Mouse (Mus musculus): ENCODE measurements around the gene Ada. TPM values are rescaled to one million over a fixed set of nuclear protein-coding genes. Genes with fewer than 3 reads are reported as not detected.

Ada gene
- total and polyA plus RNA-seq, 3 experiments, result 0.22 to 0.37 TPM; not detected in 1

DNA sequence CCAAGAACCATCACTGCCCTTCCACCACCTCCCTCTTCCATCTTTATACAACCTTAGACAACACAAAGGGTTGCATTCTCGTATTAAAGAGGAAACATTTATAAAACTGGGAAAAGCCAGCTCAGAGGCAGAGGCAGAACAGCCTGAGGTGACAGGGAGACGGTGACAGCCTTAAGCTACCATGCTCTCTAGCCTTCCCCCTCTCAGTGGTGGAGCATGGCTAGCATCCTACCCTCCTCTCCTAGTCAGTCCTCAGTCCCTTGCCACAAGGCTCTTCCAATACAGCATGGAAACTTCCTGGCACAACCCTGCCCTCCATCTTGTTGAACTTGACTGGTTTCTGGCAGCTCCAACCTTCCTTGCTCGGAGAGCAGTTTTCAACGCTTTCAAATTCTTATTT, 21.7 kb downstream of the Ada start:
- Histone ChIP-seq H3K36me3 (replicated peaks) (peaks cover 63% of the 10 kb centered on the region), H3K9me3 (replicated peaks) (no peaks in the 10 kb centered on the region), H3K27me3 (ENCODE audit: insufficient read depth, low read length) (no peaks in the 10 kb centered on the region), H3K4me1 (ENCODE audit: insufficient read depth, low read depth, low read length) (no peaks in the 10 kb centered on the region), H3K4me3 (ENCODE audit: low read depth, low read length) (no peak overlapping the region)
- TF ChIP-seq GATA1 (IDR thresholded peaks at IDR 0.05; ENCODE audit: borderline replicate concordance, low read length) (no peak), CTCF (IDR thresholded peaks at IDR 0.05; ENCODE audit: low read depth, low read length) (no peak), GATA2 (IDR thresholded peaks at IDR 0.05; ENCODE audit: borderline replicate concordance, low read depth, low read length) (no peak), TAL1 (conservative IDR thresholded peaks at IDR 0.05; ENCODE audit: low read depth, low read length) (no peak), POLR2AphosphoS5 (IDR thresholded peaks at IDR 0.05; ENCODE audit: insufficient replicate concordance, low read depth, low read length) (no peak)
- ATAC-seq (ENCODE audit: extremely low read depth, insufficient number of reproducible peaks, low FRiP score, poor library complexity, severe bottlenecking) (no peak), DNase-seq (ENCODE audit: low spot score) (no peak)

- peaks cover 74% of the 10 kb centered on the region for H3K36me3 ChIP-seq (replicated peaks)
- DNase-seq (ENCODE audit: low spot score) (no peak), ATAC-seq (ENCODE audit: extremely low read depth, insufficient number of reproducible peaks, low FRiP score, poor library complexity, severe bottlenecking) (no peak)
- no peaks in the 10 kb centered on the region for H3K27me3 ChIP-seq (ENCODE audit: insufficient read depth, low read length)
- H3K4me3 ChIP-seq (ENCODE audit: low read depth, low read length), result no peak overlapping the region
- no peaks in the 10 kb centered on the region for H3K4me1 ChIP-seq (ENCODE audit: insufficient read depth, low read depth, low read length)
- TF ChIP-seq GATA1 (IDR thresholded peaks at IDR 0.05; ENCODE audit: borderline replicate concordance, low read length) (no peak), TAL1 (conservative IDR thresholded peaks at IDR 0.05; ENCODE audit: low read depth, low read length) (no peak), GATA2 (IDR thresholded peaks at IDR 0.05; ENCODE audit: borderline replicate concordance, low read depth, low read length) (no peak), CTCF (IDR thresholded peaks at IDR 0.05; ENCODE audit: low read depth, low read length) (no peak), POLR2AphosphoS5 (IDR thresholded peaks at IDR 0.05; ENCODE audit: insufficient replicate concordance, low read depth, low read length) (no peak)
- no peaks in the 10 kb centered on the region for H3K9me3 ChIP-seq (replicated peaks)
Measured at GRCm38 (mm10) chr2:163726766-163727393, 23.2 kb downstream of the Ada start.

DNA sequence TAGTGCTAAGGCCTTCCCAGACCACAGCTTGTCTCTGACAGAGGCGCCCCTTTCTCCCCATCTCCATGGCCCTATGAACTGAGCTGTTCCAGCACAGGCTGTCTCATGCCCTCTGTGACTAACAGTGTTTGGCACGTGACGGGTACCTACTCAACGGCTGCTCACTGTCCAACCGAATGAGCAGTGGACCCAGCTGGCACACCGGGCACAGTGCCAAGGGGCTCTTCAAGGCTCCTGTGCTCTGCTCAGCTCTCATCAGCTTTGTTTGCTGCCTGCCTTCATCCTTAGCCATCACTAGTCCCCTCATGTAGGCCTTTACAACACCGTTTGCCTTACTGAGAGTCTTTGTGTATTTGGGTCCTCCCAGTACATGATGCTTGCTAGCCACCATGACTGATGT, 27.5 kb downstream of the Ada start:
- H3K4me1 ChIP-seq (ENCODE audit: insufficient read depth, low read depth, low read length), result peaks cover 6% of the 10 kb centered on the region
- DNase-seq (ENCODE audit: low spot score) (no peak), ATAC-seq (ENCODE audit: extremely low read depth, insufficient number of reproducible peaks, low FRiP score, poor library complexity, severe bottlenecking) (no peak)
- no peak for TF ChIP-seq GATA1 (IDR thresholded peaks at IDR 0.05; ENCODE audit: borderline replicate concordance, low read length)
- H3K4me3 ChIP-seq (ENCODE audit: low read depth, low read length), result no peak overlapping the region
- H3K27me3 ChIP-seq (ENCODE audit: insufficient read depth, low read length), result no peaks in the 10 kb centered on the region
- H3K9me3 ChIP-seq (replicated peaks), result no peaks in the 10 kb centered on the region
- peaks cover 85% of the 10 kb centered on the region for H3K36me3 ChIP-seq (replicated peaks)

- TF ChIP-seq GATA2 (IDR thresholded peaks at IDR 0.05; ENCODE audit: borderline replicate concordance, low read depth, low read length) (no peak), GATA1 (IDR thresholded peaks at IDR 0.05; ENCODE audit: borderline replicate concordance, low read length) (no peak), POLR2AphosphoS5 (IDR thresholded peaks at IDR 0.05; ENCODE audit: insufficient replicate concordance, low read depth, low read length) (no peak), CTCF (IDR thresholded peaks at IDR 0.05; ENCODE audit: low read depth, low read length) (no peak), TAL1 (conservative IDR thresholded peaks at IDR 0.05; ENCODE audit: low read depth, low read length) (no peak)
- Histone ChIP-seq H3K4me3 (ENCODE audit: low read depth, low read length) (no peak overlapping the region), H3K4me1 (ENCODE audit: insufficient read depth, low read depth, low read length) (peaks cover 6% of the 10 kb centered on the region), H3K36me3 (replicated peaks) (peaks cover 83% of the 10 kb centered on the region), H3K9me3 (replicated peaks) (no peaks in the 10 kb centered on the region), H3K27me3 (ENCODE audit: insufficient read depth, low read length) (no peaks in the 10 kb centered on the region)
- DNase-seq (ENCODE audit: low spot score) (no peak), ATAC-seq (ENCODE audit: extremely low read depth, insufficient number of reproducible peaks, low FRiP score, poor library complexity, severe bottlenecking) (no peak)
Measured at GRCm38 (mm10) chr2:163719616-163720015, 30.4 kb downstream of the Ada start.

GRCm38 (mm10) chr2:163718951-163719603, 31.0 kb downstream of the Ada start:
- Histone ChIP-seq H3K4me1 (ENCODE audit: insufficient read depth, low read depth, low read length) (peaks cover 6% of the 10 kb centered on the region), H3K27me3 (ENCODE audit: insufficient read depth, low read length) (no peaks in the 10 kb centered on the region), H3K9me3 (replicated peaks) (no peaks in the 10 kb centered on the region), H3K4me3 (ENCODE audit: low read depth, low read length) (no peak overlapping the region), H3K36me3 (replicated peaks) (peaks cover 80% of the 10 kb centered on the region)
- peak; percentile 65 for ATAC-seq (ENCODE audit: extremely low read depth, insufficient number of reproducible peaks, low FRiP score, poor library complexity, severe bottlenecking)
- DNase-seq (ENCODE audit: low spot score), result peak; percentile 67
- peak; percentile 71 for TF ChIP-seq CTCF (IDR thresholded peaks at IDR 0.05; ENCODE audit: low read depth, low read length)
- TF ChIP-seq POLR2AphosphoS5 (IDR thresholded peaks at IDR 0.05; ENCODE audit: insufficient replicate concordance, low read depth, low read length), result no peak

DNA sequence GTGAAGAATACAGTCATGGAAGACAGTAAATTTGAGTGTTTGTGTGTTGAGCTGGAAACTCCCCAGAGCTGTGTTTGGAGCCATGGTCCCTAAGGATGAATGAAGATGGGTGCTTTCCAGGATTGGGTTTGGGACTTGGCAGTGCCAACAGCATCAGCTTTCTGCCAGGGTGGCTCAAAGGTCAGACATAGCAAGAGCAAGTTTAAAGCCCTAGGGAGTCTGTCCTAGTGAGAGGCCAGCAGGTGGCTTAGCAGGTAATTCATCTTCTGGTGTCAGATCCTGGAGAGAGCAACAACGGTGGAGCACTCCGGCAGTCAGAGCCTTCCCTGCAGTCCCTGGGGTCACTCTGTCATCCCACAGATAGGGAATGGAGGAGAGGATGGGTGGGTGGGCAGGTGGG, 31.5 kb downstream of the Ada start:
- Histone ChIP-seq H3K9me3 (replicated peaks) (no peaks in the 10 kb centered on the region), H3K4me1 (ENCODE audit: insufficient read depth, low read depth, low read length) (peaks cover 6% of the 10 kb centered on the region), H3K4me3 (ENCODE audit: low read depth, low read length) (no peak overlapping the region), H3K36me3 (replicated peaks) (peaks cover 75% of the 10 kb centered on the region), H3K27me3 (ENCODE audit: insufficient read depth, low read length) (no peaks in the 10 kb centered on the region)
- ATAC-seq (ENCODE audit: extremely low read depth, insufficient number of reproducible peaks, low FRiP score, poor library complexity, severe bottlenecking) (no peak), DNase-seq (ENCODE audit: low spot score) (no peak)
- TF ChIP-seq TAL1 (conservative IDR thresholded peaks at IDR 0.05; ENCODE audit: low read depth, low read length) (no peak), GATA2 (IDR thresholded peaks at IDR 0.05; ENCODE audit: borderline replicate concordance, low read depth, low read length) (no peak), POLR2AphosphoS5 (IDR thresholded peaks at IDR 0.05; ENCODE audit: insufficient replicate concordance, low read depth, low read length) (no peak), CTCF (IDR thresholded peaks at IDR 0.05; ENCODE audit: low read depth, low read length) (no peak), GATA1 (IDR thresholded peaks at IDR 0.05; ENCODE audit: borderline replicate concordance, low read length) (no peak)
